Mouse (Mus musculus) ES-CJ7 (cell line): ENCODE measurements around the gene Camk2b.
A peak's percentile ranks its signal among the peaks of the same experiment; 100 is the strongest.
"Not testable (repeated sequence)": the region's sequence is repeated elsewhere in the genome, so short reads cannot be mapped to it uniquely, and the experiment has no call there.

Experiments
- DNase-seq: peaks from one replicate; pipeline ENCODE4 v3.0.0; 2011; ENCODE audit warnings: low read depth, low spot score

Gene Camk2b

GRCm38 (mm10) chr11:6015011-6015431 is 51.1 kb downstream of the Camk2b start:
- DNase-seq: no peak

DNA sequence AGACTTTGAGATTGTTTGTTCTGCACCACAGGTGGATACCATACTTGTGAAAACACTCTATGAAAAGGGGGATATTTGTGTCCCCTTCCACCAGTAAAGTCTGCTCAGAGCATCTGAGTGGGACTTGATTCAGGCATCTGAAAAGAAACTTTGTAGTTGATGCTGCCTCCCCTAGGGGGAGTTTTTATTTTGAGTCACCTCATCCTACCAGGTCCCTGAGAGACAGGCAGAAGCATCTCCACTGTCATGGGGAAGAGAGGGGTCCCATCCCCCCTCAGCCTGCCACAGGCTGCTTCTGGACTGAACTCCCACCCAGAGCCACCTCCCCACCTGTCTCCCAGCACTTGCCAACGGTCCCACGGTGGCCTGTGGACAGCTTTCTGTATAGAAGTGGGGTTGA is 52.8 kb downstream of the Camk2b start:
- peak; percentile 35 for DNase-seq

- no peak for DNase-seq
Observed at GRCm38 (mm10) chr11:6011879-6012278, 54.3 kb downstream of the Camk2b start.

DNA sequence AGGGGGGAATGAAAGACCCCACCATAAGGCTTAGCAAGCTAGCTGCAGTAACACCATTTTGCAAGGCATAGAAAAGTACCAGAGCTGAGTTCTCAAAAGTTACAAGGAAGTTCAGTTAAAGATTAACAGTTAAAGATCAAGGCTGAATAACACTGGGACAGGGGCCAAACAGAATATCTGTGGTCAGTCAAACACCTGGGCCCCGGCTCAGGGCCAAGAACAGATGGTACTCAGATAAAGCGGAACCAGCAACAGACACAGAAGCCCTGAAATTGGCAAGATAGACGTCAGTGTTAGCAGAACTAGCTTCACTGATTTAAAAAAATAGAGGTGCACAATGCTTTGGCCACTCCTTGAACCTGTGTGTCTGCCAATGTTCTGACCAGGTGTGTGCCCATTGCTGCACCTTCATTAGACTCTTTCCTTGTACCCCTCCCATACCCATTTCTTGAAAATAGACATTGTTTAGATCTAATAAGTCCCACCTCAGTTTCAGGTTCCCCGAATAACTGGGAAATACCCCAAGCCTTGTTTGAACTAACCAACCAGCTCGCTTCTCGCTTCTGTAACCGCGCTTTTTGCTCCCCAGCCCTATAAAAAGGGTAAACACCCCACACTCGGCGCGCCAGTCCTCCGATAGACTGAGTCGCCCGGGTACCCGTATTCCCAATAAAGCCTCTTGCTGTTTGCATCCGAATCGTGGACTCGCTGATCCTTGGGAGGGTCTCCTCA is 55.2 kb downstream of the Camk2b start:
- DNase-seq: not testable (repeated sequence)

- DNase-seq: not testable (repeated sequence)
Observed at GRCm38 (mm10) chr11:6007779-6008128, 58.4 kb downstream of the Camk2b start.

GRCm38 (mm10) chr11:6007010-6007778 is 59.0 kb downstream of the Camk2b start:
- DNase-seq: not testable (repeated sequence)

- not testable (repeated sequence) for DNase-seq
Observed at GRCm38 (mm10) chr11:6006351-6007009, 59.7 kb downstream of the Camk2b start.

- not testable (repeated sequence) for DNase-seq
Observed at GRCm38 (mm10) chr11:6005374-6006043, 60.7 kb downstream of the Camk2b start.

- DNase-seq: peak; percentile 32
Observed at GRCm38 (mm10) chr11:6003046-6003639, 63.0 kb downstream of the Camk2b start.

DNA sequence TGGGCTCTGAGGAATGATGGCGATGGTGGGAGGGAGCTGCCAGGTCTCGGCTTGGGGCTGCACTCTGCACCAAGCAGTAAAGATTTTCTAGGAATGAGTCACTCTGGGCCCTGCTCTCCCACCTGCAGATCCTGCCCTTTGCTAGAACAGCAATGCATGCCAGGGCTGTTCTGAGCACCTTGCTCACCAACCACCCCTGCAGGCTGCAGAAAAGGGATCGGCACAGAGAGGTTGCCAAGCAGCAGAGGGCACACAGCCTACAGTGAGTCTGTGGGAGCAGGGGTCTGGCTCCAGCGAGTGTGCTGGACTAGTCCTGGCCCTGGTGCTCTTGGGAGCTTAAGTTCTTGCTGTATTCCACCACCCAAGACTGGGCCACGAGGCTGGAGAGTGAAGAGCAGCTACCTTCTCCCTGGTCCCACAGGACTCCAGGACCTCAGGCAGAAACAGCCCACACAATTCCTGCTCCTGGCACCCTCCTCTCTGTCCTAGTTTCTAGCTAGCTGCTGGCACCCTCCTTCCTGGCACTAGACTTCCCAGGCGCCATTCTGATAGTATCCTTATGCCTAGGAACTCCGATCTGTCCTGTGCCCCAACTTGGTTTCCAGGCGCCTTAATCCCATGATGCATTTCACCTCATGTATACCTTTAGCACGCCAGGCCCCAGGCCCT is 64.0 kb downstream of the Camk2b start:
- DNase-seq: no peak

DNA sequence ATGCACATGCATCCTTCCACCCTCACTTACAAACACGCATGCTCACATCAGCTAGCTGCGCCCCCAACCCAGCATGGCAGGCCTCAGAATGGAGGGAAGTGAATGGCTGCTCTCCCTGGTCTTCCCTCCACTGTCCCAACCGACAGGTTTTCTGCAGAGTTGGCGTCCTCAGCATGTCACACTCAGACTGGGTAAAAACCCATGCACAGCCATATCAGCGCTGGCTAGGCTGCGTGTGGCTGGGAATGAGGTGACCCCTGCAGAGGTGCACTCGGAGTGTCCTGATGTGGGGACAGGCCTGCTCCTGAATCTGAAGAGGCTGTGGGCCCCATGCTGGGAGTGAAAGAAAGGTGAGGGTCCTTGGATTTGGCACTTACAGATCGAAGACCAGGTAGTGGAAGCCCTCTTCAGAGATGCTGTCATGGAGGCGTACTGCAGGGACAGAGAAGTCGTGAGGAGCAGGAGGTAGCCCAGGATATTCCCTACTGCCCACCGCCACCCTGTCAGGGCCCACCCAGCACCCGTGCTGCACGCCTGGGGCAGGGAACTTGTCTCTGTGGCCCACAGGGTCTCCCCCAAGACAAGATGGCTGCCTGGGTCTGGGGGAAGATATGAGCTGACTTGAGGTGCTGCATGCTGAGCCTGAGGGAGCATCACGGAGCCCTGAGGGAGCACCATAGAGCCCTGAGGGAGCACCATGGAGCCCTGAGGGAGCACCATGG is 65.0 kb downstream of the Camk2b start:
- DNase-seq: no peak

DNA sequence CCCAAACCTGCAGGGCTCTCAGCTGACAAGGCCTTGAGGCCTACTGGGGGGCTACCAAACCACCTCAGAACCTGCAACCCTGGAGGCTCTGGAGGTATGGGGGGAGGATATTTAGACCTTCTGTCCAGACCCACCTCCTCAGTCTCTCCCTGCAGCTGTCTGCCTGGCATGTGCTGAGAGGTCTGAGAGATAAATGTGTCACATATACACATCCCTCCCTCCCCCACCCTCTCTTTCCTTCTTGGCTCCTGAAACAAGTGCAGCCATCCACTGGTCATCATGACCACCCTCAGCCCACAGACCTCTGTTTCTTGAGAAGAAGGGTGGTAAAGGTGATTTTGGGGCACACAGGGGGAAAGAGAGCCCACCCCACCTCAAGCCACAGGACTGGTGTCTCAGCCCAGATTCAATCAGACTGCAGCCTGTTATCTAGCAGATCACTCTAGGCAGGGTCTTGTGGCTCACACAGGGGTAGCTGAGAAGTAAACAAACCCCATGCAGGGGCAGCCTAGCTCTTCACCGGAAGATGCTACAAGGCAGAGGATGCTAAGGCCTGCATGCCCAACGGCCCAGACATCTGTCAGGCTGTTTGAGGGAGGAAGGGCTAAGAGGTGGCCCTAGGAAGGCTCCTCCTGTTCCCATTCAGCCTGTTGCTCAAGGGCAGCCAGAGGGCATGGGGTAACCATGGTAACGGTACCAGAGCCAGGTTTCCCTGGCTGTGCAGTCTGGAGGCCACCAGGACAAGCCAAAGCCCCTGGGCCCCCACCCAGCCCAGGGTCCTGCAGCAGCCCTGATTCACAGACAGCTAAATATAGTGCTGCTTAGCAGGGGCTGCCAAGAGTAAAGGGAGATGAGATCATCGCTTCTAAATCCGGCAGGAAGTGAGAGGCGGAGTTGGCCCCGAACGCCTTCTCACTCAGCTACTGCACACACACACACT is 66.1 kb downstream of the Camk2b start:
- DNase-seq: no peak

DNA sequence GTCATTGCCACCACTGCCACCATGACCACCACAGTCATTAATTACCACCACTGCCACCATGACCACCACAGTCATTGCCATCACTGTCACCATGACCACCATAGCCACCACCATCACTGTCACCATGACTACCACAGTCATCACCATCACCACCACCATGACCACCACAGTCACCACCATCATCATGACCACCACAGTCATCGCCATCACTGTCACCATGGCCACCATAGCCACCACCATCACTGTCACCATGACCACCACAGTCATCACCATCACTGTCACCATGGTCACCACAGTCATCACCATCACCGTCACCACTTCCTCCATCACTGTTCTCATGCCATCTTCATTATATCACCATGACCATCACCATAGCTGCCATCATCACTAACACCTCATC is 67.7 kb downstream of the Camk2b start:
- no peak for DNase-seq

- DNase-seq: peak; percentile 83
Observed at GRCm38 (mm10) chr11:5995989-5996388, 70.2 kb downstream of the Camk2b start.

GRCm38 (mm10) chr11:5994880-5995279 is 71.3 kb downstream of the Camk2b start:
- DNase-seq: no peak

GRCm38 (mm10) chr11:5994212-5994611 is 72.0 kb downstream of the Camk2b start:
- no peak for DNase-seq

DNA sequence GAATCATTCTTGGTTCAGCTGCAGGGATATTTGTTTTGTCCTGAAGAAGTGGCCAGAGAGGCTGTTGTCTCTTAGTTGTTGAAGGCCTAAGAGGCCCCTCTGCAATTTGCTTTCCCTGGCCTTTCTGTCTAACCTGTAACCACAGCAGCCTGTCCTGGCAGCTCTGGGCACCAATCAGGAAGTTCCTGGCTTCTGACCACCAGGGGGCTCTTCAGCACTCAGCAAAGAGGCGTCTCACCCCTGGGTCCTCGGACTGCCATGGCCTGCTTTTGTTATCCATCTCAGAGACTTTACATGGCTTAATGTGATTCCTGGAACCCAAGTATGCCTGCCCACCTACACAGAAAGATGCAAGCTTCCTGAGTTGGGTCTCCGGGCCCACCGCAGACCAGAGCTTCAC is 75.3 kb downstream of the Camk2b start:
- DNase-seq: peak; percentile 81

DNA sequence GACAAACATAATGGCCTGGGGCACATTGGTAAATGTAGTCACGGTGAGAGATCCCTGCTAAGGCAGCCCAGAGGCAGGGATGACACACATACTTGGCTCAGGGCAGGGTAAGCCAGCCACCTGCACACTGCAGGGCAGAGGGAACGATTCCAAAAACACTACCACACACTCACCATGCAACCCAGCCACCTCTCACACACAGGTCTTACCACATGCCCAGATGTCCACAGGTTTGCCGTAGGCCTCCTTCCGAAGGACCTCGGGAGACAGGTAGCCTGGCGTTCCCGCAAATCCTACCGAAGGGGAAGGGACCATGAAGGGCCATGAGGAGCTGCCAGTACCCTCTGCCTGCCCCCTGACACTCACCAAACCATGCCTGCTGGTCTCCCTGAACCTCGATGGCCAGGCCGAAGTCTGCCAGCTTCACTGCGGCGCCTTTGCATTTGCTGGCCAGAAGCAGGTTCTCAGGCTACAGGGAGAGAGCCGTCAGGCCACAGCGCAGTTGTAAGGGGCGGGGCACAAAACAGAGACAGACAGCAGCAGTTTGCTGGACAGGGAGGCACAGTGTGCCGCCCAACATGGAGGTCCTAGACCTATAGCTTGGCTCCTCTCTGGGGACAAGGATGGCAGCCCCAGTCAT is 76.1 kb downstream of the Camk2b start:
- no peak for DNase-seq

DNA sequence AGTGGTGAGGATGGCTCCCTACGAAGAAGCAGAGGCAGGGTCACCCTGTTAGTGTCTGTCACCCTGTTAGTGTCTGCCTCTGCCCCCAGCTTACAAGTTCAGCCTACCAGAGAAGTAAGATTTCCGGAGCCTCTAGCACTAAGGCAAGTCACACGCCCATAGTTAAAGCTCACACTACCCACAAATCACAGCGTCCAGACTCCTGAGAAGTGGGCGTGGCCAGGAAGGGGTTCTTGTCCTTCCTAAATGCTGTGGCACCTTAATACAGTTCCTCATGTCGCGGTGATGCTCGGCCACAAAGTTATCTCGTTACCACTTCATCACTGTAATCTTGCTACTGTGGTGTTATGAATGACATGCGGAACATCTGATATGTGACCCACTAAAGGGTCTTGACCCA is 78.0 kb downstream of the Camk2b start:
- DNase-seq: peak; percentile 34
